ENCODE assay signal across 19 mouse cellular contexts in genomic region chr19:14441861-14442260, GRCm38 (mm10).
DNase-seq lines count a peak whose midpoint lies in the region; ATAC-seq and TF ChIP-seq lines count a peak whose summit lies in the region.
"Had no signal": no experiment of that assay in that cellular context is flagged by ENCODE, and none has a peak within 500 bp of the region (broad histone marks: within the 10 kb centered on the region; RNA-seq: fewer than 3 reads in every experiment).

No protein-coding gene starts in this region.

- intact Hi-C loops in heart, adult 2 months (cut with DNase I) = loop anchor here (10.0 kb wide), 1 partner anchor 253 kb away; no protein-coding TSS in a partner anchor

- TF ChIP-seq CTCF in heart, adult 2 months (IDR thresholded peaks at IDR 0.05) = no peak

- no peak for TF ChIP-seq EP300 in heart, adult 2 months (IDR thresholded peaks at IDR 0.05; ENCODE audit: insufficient read depth, low read depth, low read length)

- peak; percentile 57 for DNase-seq in heart, adult 11 months
- DNase-seq in heart, adult 2 months = no peak
- peak; percentile 70 for DNase-seq in midbrain, embryonic 11.5 days (ENCODE audit: low spot score, missing footprints)
- DNase-seq: adrenal gland, adult 2 months; adrenal gland, adult 8-10 months; adrenal gland, postnatal 10 days; adrenal gland, postnatal 14 days; adrenal gland, postnatal 25 days; adrenal gland, postnatal 36 days; B cell, adult 2 months; cerebellum, adult 11 months; cerebellum, adult 11-12 months; cerebellum, adult 18-20 months had no signal

- no peak overlapping the region for H3K27ac ChIP-seq in heart, adult 2 months
- no peak overlapping the region for H3K27ac ChIP-seq in midbrain, embryonic 11.5 days (ENCODE audit: low read depth, low read length)
- no peak overlapping the region for H3K27ac ChIP-seq in midbrain, embryonic 15.5 days

- 93% methylated on average over 5 of the region's 5 CpGs for WGBS in heart, adult 2 months
- WGBS in midbrain, embryonic 11.5 days = 90% methylated on average over 5 of the region's 5 CpGs
- WGBS in midbrain, embryonic 15.5 days = 93% methylated on average over 5 of the region's 5 CpGs

- no peaks in the 10 kb centered on the region for H3K4me1 ChIP-seq in heart, adult 2 months (ENCODE audit: control insufficient read depth, insufficient read depth, low read length)
- no peaks in the 10 kb centered on the region for H3K4me1 ChIP-seq in midbrain, embryonic 11.5 days (ENCODE audit: control insufficient read depth, insufficient read depth, low read length)
- H3K4me1 ChIP-seq in midbrain, embryonic 15.5 days = 0 out of 2 replicates have a peak, but pooled peaks cover 2% of the 10 kb centered on the region

- H3K79me2 ChIP-seq in heart, adult 2 months (replicated peaks; ENCODE audit: control insufficient read depth, insufficient read depth, low read length) = no peaks in the 10 kb centered on the region

- no peaks in the 10 kb centered on the region for H3K27me3 ChIP-seq in heart, adult 2 months (ENCODE audit: control insufficient read depth, insufficient read depth, low read length)
- no peaks in the 10 kb centered on the region for H3K27me3 ChIP-seq in midbrain, embryonic 11.5 days (ENCODE audit: control insufficient read depth, insufficient read depth, low read length)
- H3K27me3 ChIP-seq in midbrain, embryonic 15.5 days (replicated peaks) = no peaks in the 10 kb centered on the region
- H3K27me3 ChIP-seq: CH12.LX had no signal

- ATAC-seq in midbrain, embryonic 11.5 days (ENCODE audit: low FRiP score) = no peak
- no peak for ATAC-seq in midbrain, embryonic 15.5 days (replicated peaks)
- ATAC-seq: activated CD4-positive, CD25-positive, alpha-beta regulatory T cell, adult 4 months; CD4-positive, CD25-positive, alpha-beta regulatory T cell, adult 4 months; Patski had no signal

- no peak for TF ChIP-seq POLR2A in heart, adult 2 months (IDR thresholded peaks at IDR 0.05; ENCODE audit: insufficient read depth, low read depth, low read length)

- H3K9ac ChIP-seq in heart, adult 2 months (ENCODE audit: low read depth, low read length) = no peak overlapping the region
- H3K9ac ChIP-seq in midbrain, embryonic 11.5 days (ENCODE audit: low read length) = no peak overlapping the region
- no peak overlapping the region for H3K9ac ChIP-seq in midbrain, embryonic 15.5 days

- no peak overlapping the region for H3K4me2 ChIP-seq in midbrain, embryonic 11.5 days
- no peak overlapping the region for H3K4me2 ChIP-seq in midbrain, embryonic 15.5 days

- no peaks in the 10 kb centered on the region for H3K9me3 ChIP-seq in midbrain, embryonic 11.5 days (ENCODE audit: control insufficient read depth, low read length)
- no peaks in the 10 kb centered on the region for H3K9me3 ChIP-seq in midbrain, embryonic 15.5 days
- H3K9me3 ChIP-seq: G1E had no signal

- no peak overlapping the region for H3K4me3 ChIP-seq in heart, adult 2 months
- no peak overlapping the region for H3K4me3 ChIP-seq in midbrain, embryonic 11.5 days (ENCODE audit: low read depth, low read length)
- no peak overlapping the region for H3K4me3 ChIP-seq in midbrain, embryonic 15.5 days

- H3K36me3 ChIP-seq in heart, adult 2 months (ENCODE audit: control insufficient read depth, insufficient read depth, low read length) = no peaks in the 10 kb centered on the region
- H3K36me3 ChIP-seq in midbrain, embryonic 11.5 days (ENCODE audit: control insufficient read depth, insufficient read depth, low read length) = no peaks in the 10 kb centered on the region; the same call in 1 of the 2 replicates
- no peaks in the 10 kb centered on the region for H3K36me3 ChIP-seq in midbrain, embryonic 15.5 days (replicated peaks)

Comparison
In these comparisons a context has a peak if more than half of its experiments do, and no peak if none do; other contexts are left out.
1. DNase-seq: peak in heart, adult 11 months (single experiment) and midbrain, embryonic 11.5 days (single experiment); none in heart, adult 2 months (0 of 2).